Comparison of ENCODE assay signal across 9 mouse cellular contexts in genomic region chr5:139505073-139505606, GRCm38 (mm10). TPM values are rescaled to one million over a fixed set of nuclear protein-coding genes. Genes with fewer than 3 reads are reported as not detected.
DNase-seq lines count a peak whose midpoint lies in the region; ATAC-seq lines count a peak whose summit lies in the region.
"Had no signal": no experiment of that assay in that cellular context is flagged by ENCODE, and none has a peak within 500 bp of the region (broad histone marks: within the 10 kb centered on the region; RNA-seq: fewer than 3 reads in every experiment).

No protein-coding gene starts in this region.

- no peaks in the 10 kb centered on the region for H3K4me1 ChIP-seq in forebrain, embryonic 13.5 days
- no peaks in the 10 kb centered on the region for H3K4me1 ChIP-seq in hindbrain, embryonic 15.5 days (replicated peaks)

- H3K4me2 ChIP-seq in forebrain, embryonic 13.5 days, result no peak overlapping the region
- H3K4me2 ChIP-seq in hindbrain, embryonic 15.5 days, result no peak overlapping the region

- 4% methylated on average over 12 of the region's 14 CpGs for WGBS in forebrain, embryonic 13.5 days
- WGBS in hindbrain, embryonic 15.5 days, result 7% methylated on average over 10 of the region's 14 CpGs

- peaks cover 48% of the 10 kb centered on the region for H3K27me3 ChIP-seq in forebrain, embryonic 13.5 days
- peaks cover 18% of the 10 kb centered on the region for H3K27me3 ChIP-seq in hindbrain, embryonic 15.5 days

- H3K9ac ChIP-seq in forebrain, embryonic 13.5 days, result no peak overlapping the region
- H3K9ac ChIP-seq in hindbrain, embryonic 15.5 days, result no peak overlapping the region

- DNase-seq in NIH3T3 (ENCODE audit: low read depth), result peak; percentile 91
- peak; percentile 74 for DNase-seq in c-Kit-positive CD71-positive TER-119-negative erythroid progenitor cells, embryonic 14.5 days (ENCODE audit: low read depth)
- peak; percentile 80 to 87 for DNase-seq in layer of hippocampus, postnatal 10 days (ENCODE audit: low spot score in 2 of 2)
- peak; percentile 83 for DNase-seq in right cerebral cortex, postnatal 4 days
- DNase-seq in yolk sac, embryonic 10.5 days (ENCODE audit: low spot score), result peak; percentile 37

- no peak overlapping the region for H3K4me3 ChIP-seq in forebrain, embryonic 13.5 days
- H3K4me3 ChIP-seq in hindbrain, embryonic 15.5 days, result no peak overlapping the region
- H3K4me3 ChIP-seq: megakaryocyte, embryonic 14.5 days had no signal

- H3K36me3 ChIP-seq in forebrain, embryonic 13.5 days (ENCODE audit: poor library complexity, severe bottlenecking), result no peaks in the 10 kb centered on the region
- H3K36me3 ChIP-seq in hindbrain, embryonic 15.5 days, result no peaks in the 10 kb centered on the region

- ATAC-seq in forebrain, embryonic 13.5 days, result 0 out of 2 replicates have a peak, but pooled peaks have one; percentile 43
- peak; percentile 66; the same call in 1 of the 2 replicates for ATAC-seq in hindbrain, embryonic 15.5 days (ENCODE audit: low FRiP score, low read depth)
- ATAC-seq in megakaryocyte, adult 5-6 weeks (ENCODE audit: poor library complexity, severe bottlenecking), result peak; percentile 99

- H3K9me3 ChIP-seq in forebrain, embryonic 13.5 days (replicated peaks), result no peaks in the 10 kb centered on the region
- H3K9me3 ChIP-seq in hindbrain, embryonic 15.5 days, result no peaks in the 10 kb centered on the region

- no peak overlapping the region for H3K27ac ChIP-seq in forebrain, embryonic 13.5 days
- no peak overlapping the region for H3K27ac ChIP-seq in hindbrain, embryonic 15.5 days (replicated peaks)

RNA-seq across cellular contexts. Expression of gene Zfand2a, which starts 20.8 kb away (rescaled TPM):
- polyA plus RNA-seq in forebrain, embryonic 13.5 days (2015; fragmentation: Nextera tagmentation; extraction: Ambion mirVana), result 8.9 and 9.5 TPM in 2 replicates
- polyA plus RNA-seq in hindbrain, embryonic 15.5 days (2015; fragmentation: Nextera tagmentation; extraction: Ambion mirVana), result 19.7 and 27.1 TPM in 2 replicates
- 10 to 100 TPM; 78.9 to 81.7 TPM for total RNA-seq in layer of hippocampus, postnatal 10 days (2021)
- total RNA-seq in megakaryocyte, adult 5-6 weeks (2015), result 11.4 and 14.9 TPM in 2 replicates
- 6.7 and 21.9 TPM in 2 replicates for total RNA-seq in megakaryocyte, adult 5-6 weeks (2017)

RNA-seq across cellular contexts. Expression of gene Uncx, which starts 38.2 kb away (rescaled TPM):
- polyA plus RNA-seq in forebrain, embryonic 13.5 days (2015; fragmentation: Nextera tagmentation; extraction: Ambion mirVana), result 8.5 and 18.1 TPM in 2 replicates
- polyA plus RNA-seq in hindbrain, embryonic 15.5 days (2015; fragmentation: Nextera tagmentation; extraction: Ambion mirVana), result 35.9 and 47.3 TPM in 2 replicates
- under 1 TPM in 1 of 2 experiments, not detected in 1; 0.13 TPM for total RNA-seq in layer of hippocampus, postnatal 10 days (2021)
- not detected in 2 replicates for total RNA-seq in megakaryocyte, adult 5-6 weeks (2015)
- total RNA-seq in megakaryocyte, adult 5-6 weeks (2017), result not detected in 2 replicates

RNA-seq across cellular contexts. Expression of gene 3110082I17Rik, which starts 44.8 kb away (rescaled TPM):
- polyA plus RNA-seq in forebrain, embryonic 13.5 days (2015; fragmentation: Nextera tagmentation; extraction: Ambion mirVana), result 26.8 and 29.0 TPM in 2 replicates
- polyA plus RNA-seq in hindbrain, embryonic 15.5 days (2015; fragmentation: Nextera tagmentation; extraction: Ambion mirVana), result 16.2 and 17.9 TPM in 2 replicates
- 10 to 100 TPM; 19.3 to 21.0 TPM for total RNA-seq in layer of hippocampus, postnatal 10 days (2021)
- total RNA-seq in megakaryocyte, adult 5-6 weeks (2015), result 12.4 and 15.8 TPM in 2 replicates
- total RNA-seq in megakaryocyte, adult 5-6 weeks (2017), result 10.8 and 11.4 TPM in 2 replicates

Comparison
In these comparisons a context has a peak if more than half of its experiments do, and no peak if none do; other contexts are left out.
1. DNase-seq: peak in every context shown above with its lines; median percentile 91 in NIH3T3; 84 in layer of hippocampus, postnatal 10 days; 83 in right cerebral cortex, postnatal 4 days; 74 in c-Kit-positive CD71-positive TER-119-negative erythroid progenitor cells, embryonic 14.5 days; 37 in yolk sac, embryonic 10.5 days.
2. ATAC-seq: peak in every context shown above with its lines; median percentile 99 in megakaryocyte, adult 5-6 weeks; 66 in hindbrain, embryonic 15.5 days; 43 in forebrain, embryonic 13.5 days.